Mouse (Mus musculus) C2C12 (cell line): ENCODE results near the gene Cntnap2.

Experiments
- CTCF ChIP-seq: IDR thresholded peaks from one replicate; pipeline ENCODE4 v1.5.1; 2011; ENCODE audit not compliant: control insufficient read depth, insufficient read depth, insufficient read length
- MAX ChIP-seq: IDR thresholded peaks from one replicate; pipeline ENCODE4 v1.6.1; 2011; ENCODE audit warnings: mild to moderate bottlenecking, control low read depth
- MYOD1 ChIP-seq: IDR thresholded peaks from one replicate; pipeline ENCODE4 v1.6.1; 2011; ENCODE audit warnings: low read depth; ENCODE audit not compliant: control insufficient read depth, insufficient read length
- USF1 ChIP-seq: IDR thresholded peaks from one replicate; pipeline ENCODE4 v1.6.1; 2011; ENCODE audit warnings: low read depth, mild to moderate bottlenecking, control low read depth, moderate library complexity

DNA sequence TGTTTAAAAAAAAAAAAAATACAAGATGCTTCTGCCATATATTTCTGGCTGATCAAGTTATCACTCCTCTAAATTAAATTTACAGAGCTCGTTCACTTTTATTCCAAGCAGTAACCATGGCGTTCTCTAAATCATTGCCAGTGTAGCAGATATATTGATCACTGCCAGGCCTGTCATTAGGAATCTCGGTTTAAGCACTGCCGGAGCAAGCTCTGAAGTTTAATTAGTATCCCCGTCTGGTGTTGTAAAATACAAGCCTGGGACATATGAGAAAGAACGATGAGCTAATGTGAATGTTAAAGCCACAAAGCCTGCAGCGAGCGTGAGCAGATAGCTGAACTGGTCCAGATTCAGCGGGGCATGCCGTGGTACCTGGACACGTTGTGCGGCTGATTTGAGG, 2247.8 kb downstream of the Cntnap2 start:
- TF ChIP-seq CTCF = no peak
- no peak for TF ChIP-seq MAX
- no peak for TF ChIP-seq MYOD1
- TF ChIP-seq USF1 = no peak
